ENCODE assay signal across 28 mouse cellular contexts in genomic region chr4:35331161-35331560, GRCm38 (mm10).
DNase-seq lines count a peak whose midpoint lies in the region; ATAC-seq lines count a peak whose summit lies in the region.
"Had no signal": no experiment of that assay in that cellular context is flagged by ENCODE, and none has a peak within 500 bp of the region (broad histone marks: within the 10 kb centered on the region; RNA-seq: fewer than 3 reads in every experiment).

No protein-coding gene starts in this region.

- H3K27ac ChIP-seq in liver, embryonic 11.5 days (ENCODE audit: low read depth, low read length) = no peak overlapping the region
- H3K27ac ChIP-seq in liver, embryonic 12.5 days = no peak overlapping the region
- no peak overlapping the region for H3K27ac ChIP-seq in liver, embryonic 15.5 days (replicated peaks)
- H3K27ac ChIP-seq in hindbrain, embryonic 16.5 days (ENCODE audit: low read depth, low read length) = no peak overlapping the region
- H3K27ac ChIP-seq in forebrain, embryonic 15.5 days (replicated peaks) = no peak overlapping the region
- H3K27ac ChIP-seq: embryonic facial prominence, embryonic 12.5 days; embryonic facial prominence, embryonic 15.5 days; forebrain, embryonic 12.5 days; heart, adult 2 months; heart, embryonic 10.5 days; heart, embryonic 13.5 days; hindbrain, embryonic 12.5 days; hindbrain, embryonic 15.5 days had no signal

- WGBS in liver, embryonic 11.5 days = 72% methylated on average over 1 of the region's 1 CpGs
- 69% methylated on average over 1 of the region's 1 CpGs for WGBS in liver, embryonic 12.5 days (ENCODE audit: insufficient replicate concordance)
- 51% methylated on average over 1 of the region's 1 CpGs for whole genome bisulfite sequencing in liver, embryonic 15.5 days (ENCODE audit: insufficient replicate concordance)
- 90% methylated on average over 1 of the region's 1 CpGs for WGBS in hindbrain, embryonic 16.5 days
- WGBS in forebrain, embryonic 15.5 days = 95% methylated on average over 1 of the region's 1 CpGs

- no peak for DNase-seq in liver, embryonic 11.5 days (ENCODE audit: low spot score)
- DNase-seq in liver = no peak
- no peak for DNase-seq in right cerebral cortex, adult 18-20 months
- DNase-seq: adrenal gland, postnatal 10 days; adrenal gland, postnatal 36 days; cerebellum, adult 18-20 months; cerebellum, adult 9-10 months; cerebellum, postnatal 14 days; gastrocnemius, postnatal 10 days; gastrocnemius, postnatal 36 days; heart, adult 2 months; heart, postnatal 14 days; heart, postnatal 4 days had no signal

- H3K9me3 ChIP-seq in liver, embryonic 11.5 days (ENCODE audit: control insufficient read depth, low read length) = no peaks in the 10 kb centered on the region
- no peaks in the 10 kb centered on the region for H3K9me3 ChIP-seq in liver, embryonic 12.5 days (replicated peaks)
- H3K9me3 ChIP-seq in liver, embryonic 15.5 days (replicated peaks) = no peaks in the 10 kb centered on the region
- H3K9me3 ChIP-seq in hindbrain, embryonic 16.5 days (ENCODE audit: control insufficient read depth, low read length) = no peaks in the 10 kb centered on the region
- H3K9me3 ChIP-seq in forebrain, embryonic 15.5 days = no peaks in the 10 kb centered on the region
- H3K9me3 ChIP-seq: embryonic facial prominence, embryonic 12.5 days; embryonic facial prominence, embryonic 15.5 days; forebrain, embryonic 12.5 days; heart, embryonic 10.5 days; heart, embryonic 13.5 days; hindbrain, embryonic 12.5 days; hindbrain, embryonic 15.5 days had no signal

- H3K27me3 ChIP-seq in liver, embryonic 11.5 days (replicated peaks; ENCODE audit: control insufficient read depth, insufficient read depth, low read length) = no peaks in the 10 kb centered on the region
- H3K27me3 ChIP-seq in liver, embryonic 12.5 days (replicated peaks) = no peaks in the 10 kb centered on the region
- H3K27me3 ChIP-seq in liver, embryonic 15.5 days = no peaks in the 10 kb centered on the region
- no peaks in the 10 kb centered on the region for H3K27me3 ChIP-seq in hindbrain, embryonic 16.5 days (replicated peaks; ENCODE audit: control insufficient read depth, insufficient read depth, low read length)
- H3K27me3 ChIP-seq in forebrain, embryonic 15.5 days = no peaks in the 10 kb centered on the region
- H3K27me3 ChIP-seq: embryonic facial prominence, embryonic 12.5 days; embryonic facial prominence, embryonic 15.5 days; forebrain, embryonic 12.5 days; heart, embryonic 13.5 days; hindbrain, embryonic 12.5 days; hindbrain, embryonic 15.5 days had no signal

- no peak overlapping the region for H3K9ac ChIP-seq in liver, embryonic 11.5 days (ENCODE audit: low read depth, low read length)
- no peak overlapping the region for H3K9ac ChIP-seq in liver, embryonic 12.5 days
- H3K9ac ChIP-seq in liver, embryonic 15.5 days = no peak overlapping the region
- H3K9ac ChIP-seq in hindbrain, embryonic 16.5 days (ENCODE audit: low read depth, low read length) = no peak overlapping the region
- no peak overlapping the region for H3K9ac ChIP-seq in forebrain, embryonic 15.5 days (replicated peaks)
- H3K9ac ChIP-seq: embryonic facial prominence, embryonic 12.5 days; embryonic facial prominence, embryonic 15.5 days; forebrain, embryonic 12.5 days; heart, embryonic 13.5 days; hindbrain, embryonic 12.5 days; hindbrain, embryonic 15.5 days had no signal

- H3K4me1 ChIP-seq in liver, embryonic 11.5 days (replicated peaks; ENCODE audit: control insufficient read depth, insufficient read depth, low read length) = no peaks in the 10 kb centered on the region
- 0 out of 2 replicates have a peak, but pooled peaks cover 3% of the 10 kb centered on the region for H3K4me1 ChIP-seq in liver, embryonic 12.5 days
- H3K4me1 ChIP-seq in liver, embryonic 15.5 days (replicated peaks) = no peaks in the 10 kb centered on the region
- no peaks in the 10 kb centered on the region for H3K4me1 ChIP-seq in hindbrain, embryonic 16.5 days (ENCODE audit: control insufficient read depth, insufficient read depth, low read depth, low read length)
- no peaks in the 10 kb centered on the region for H3K4me1 ChIP-seq in forebrain, embryonic 15.5 days
- H3K4me1 ChIP-seq: embryonic facial prominence, embryonic 12.5 days; embryonic facial prominence, embryonic 15.5 days; forebrain, embryonic 12.5 days; heart, embryonic 10.5 days; hindbrain, embryonic 12.5 days; hindbrain, embryonic 15.5 days had no signal

- H3K36me3 ChIP-seq in liver, embryonic 11.5 days (ENCODE audit: control insufficient read depth, insufficient read depth, low read length) = no peaks in the 10 kb centered on the region
- H3K36me3 ChIP-seq in liver, embryonic 12.5 days = no peaks in the 10 kb centered on the region
- H3K36me3 ChIP-seq in liver, embryonic 15.5 days (replicated peaks) = no peaks in the 10 kb centered on the region
- H3K36me3 ChIP-seq in hindbrain, embryonic 16.5 days (ENCODE audit: control insufficient read depth, insufficient read depth, low read length) = no peaks in the 10 kb centered on the region
- H3K36me3 ChIP-seq in forebrain, embryonic 15.5 days = no peaks in the 10 kb centered on the region
- H3K36me3 ChIP-seq: embryonic facial prominence, embryonic 12.5 days; embryonic facial prominence, embryonic 15.5 days; forebrain, embryonic 12.5 days; heart, embryonic 10.5 days; heart, embryonic 13.5 days; hindbrain, embryonic 12.5 days; hindbrain, embryonic 15.5 days had no signal

- no peak overlapping the region for H3K4me3 ChIP-seq in liver, embryonic 11.5 days (ENCODE audit: low read depth, low read length)
- no peak overlapping the region for H3K4me3 ChIP-seq in liver, embryonic 12.5 days
- no peak overlapping the region for H3K4me3 ChIP-seq in liver, embryonic 15.5 days (replicated peaks)
- no peak overlapping the region for H3K4me3 ChIP-seq in hindbrain, embryonic 16.5 days (ENCODE audit: low read length)
- no peak overlapping the region for H3K4me3 ChIP-seq in forebrain, embryonic 15.5 days
- H3K4me3 ChIP-seq: embryonic facial prominence, embryonic 12.5 days; embryonic facial prominence, embryonic 15.5 days; erythroblast, embryonic 14.5 days; forebrain, embryonic 12.5 days; heart, adult 2 months; heart, embryonic 10.5 days; heart, embryonic 13.5 days; hindbrain, embryonic 12.5 days; hindbrain, embryonic 15.5 days had no signal

- no peak overlapping the region for H3K4me2 ChIP-seq in liver, embryonic 11.5 days
- no peak overlapping the region for H3K4me2 ChIP-seq in liver, embryonic 12.5 days
- no peak overlapping the region for H3K4me2 ChIP-seq in liver, embryonic 15.5 days
- no peak overlapping the region for H3K4me2 ChIP-seq in hindbrain, embryonic 16.5 days (ENCODE audit: low read length)
- no peak overlapping the region for H3K4me2 ChIP-seq in forebrain, embryonic 15.5 days (replicated peaks)
- H3K4me2 ChIP-seq: embryonic facial prominence, embryonic 12.5 days; embryonic facial prominence, embryonic 15.5 days; forebrain, embryonic 12.5 days; heart, embryonic 13.5 days; hindbrain, embryonic 12.5 days; hindbrain, embryonic 15.5 days had no signal

- ATAC-seq in liver, embryonic 11.5 days (replicated peaks; ENCODE audit: low FRiP score) = peak; percentile 64
- ATAC-seq in liver, embryonic 12.5 days = 0 out of 2 replicates have a peak, but pooled peaks have one; percentile 57
- ATAC-seq in liver, embryonic 15.5 days (ENCODE audit: insufficient read depth) = peak; percentile 37; the same call in 1 of the 2 replicates
- peak; percentile 77 for ATAC-seq in megakaryocyte-erythroid progenitor cell, adult 5-6 weeks (replicated peaks; ENCODE audit: low FRiP score, low TSS enrichment, poor library complexity, severe bottlenecking)
- no peak for ATAC-seq in hindbrain, embryonic 16.5 days
- ATAC-seq in forebrain, embryonic 15.5 days (replicated peaks) = no peak
- ATAC-seq: forebrain, embryonic 16.5 days; Patski had no signal

Comparison
In these comparisons a context has a peak if more than half of its experiments do, and no peak if none do; other contexts are left out.
1. ATAC-seq: peak in liver, embryonic 11.5 days (single experiment), liver, embryonic 12.5 days (single experiment), liver, embryonic 15.5 days (single experiment) and megakaryocyte-erythroid progenitor cell, adult 5-6 weeks (single experiment); none in hindbrain, embryonic 16.5 days (single experiment) and forebrain, embryonic 15.5 days (single experiment).